Mouse (Mus musculus) lung, embryonic 14.5 days (tissue): ENCODE measurements around the gene Adh1. TPM values are rescaled to one million over a fixed set of nuclear protein-coding genes. Genes with fewer than 3 reads are reported as not detected.

ENCODE experiments used
- ATAC-seq: fragments of 200-750 bp; cut with Nextera tagmentation; 2 replicates; pipeline ENCODE4 v1.8.0; 2017; ENCODE audit warnings: mild to moderate bottlenecking, moderate TSS enrichment, moderate library complexity; ENCODE audit not compliant: insufficient read depth
- DNase-seq: peaks from one replicate; pipeline ENCODE4 v3.0.0-alpha.2; 2015
- H3K27ac ChIP-seq: fragments of 300-500 bp; sonication (generic); 2 replicates; pipeline ENCODE4 v1.5.1; 2014; ENCODE audit warnings: low read depth, mild to moderate bottlenecking, moderate library complexity
- H3K27me3 ChIP-seq: fragments of 300-500 bp; sonication (generic); 2 replicates; pipeline ENCODE4 v1.6.1; 2014; ENCODE audit warnings: low read length, control low read depth; ENCODE audit not compliant: insufficient read depth
- H3K36me3 ChIP-seq: fragments of 300-500 bp; sonication (generic); 2 replicates; pipeline ENCODE4 v1.6.1; 2014; ENCODE audit warnings: control low read depth; ENCODE audit not compliant: insufficient read depth
- H3K4me1 ChIP-seq: fragments of 300-500 bp; sonication (generic); 2 replicates; pipeline ENCODE4 v1.6.1; 2014; ENCODE audit warnings: antibody characterized with exemption, control low read depth; ENCODE audit not compliant: insufficient read depth
- H3K4me2 ChIP-seq: fragments of 300-500 bp; sonication (generic); 2 replicates; pipeline ENCODE4 v1.6.1; 2014; ENCODE audit warnings: mild to moderate bottlenecking
- H3K4me3 ChIP-seq: fragments of 300-500 bp; sonication (generic); 2 replicates; pipeline ENCODE4 v1.5.1; 2014; ENCODE audit warnings: low read depth, low read length
- H3K9ac ChIP-seq: fragments of 300-500 bp; sonication (generic); 2 replicates; pipeline ENCODE4 v1.6.1; 2014
- H3K9me3 ChIP-seq: fragments of 300-500 bp; sonication (generic); 2 replicates; pipeline ENCODE4 v1.6.1; 2016; ENCODE audit warnings: low read depth, low read length, control low read depth
- CTCF ChIP-seq: IDR thresholded peaks from 2 replicates; pipeline ENCODE4 v1.5.1; 2016; ENCODE audit warnings: antibody characterized with exemption, low read depth
- WGBS: fragments of 180-500 bp; shearing (Covaris S2); extraction: QIAGEN DNeasy Blood & Tissue Kit; methylation state at CpG from one replicate; pipeline ENCODE4 v1.1.7; 2014; 5-methylcytosine and 5-hydroxymethylcytosine counted together
- polyA plus RNA-seq: library from polyadenylated mRNA; unstranded; fragments of >200 nt; fragmentation: Nextera tagmentation; extraction: Ambion mirVana; gene quantifications from 2 replicates; pipeline ENCODE4 v1.2.1, GENCODE M21; 2014

Gene Adh1
- polyA plus RNA-seq, 1 experiment from 2014 or later = 883 TPM

DNA sequence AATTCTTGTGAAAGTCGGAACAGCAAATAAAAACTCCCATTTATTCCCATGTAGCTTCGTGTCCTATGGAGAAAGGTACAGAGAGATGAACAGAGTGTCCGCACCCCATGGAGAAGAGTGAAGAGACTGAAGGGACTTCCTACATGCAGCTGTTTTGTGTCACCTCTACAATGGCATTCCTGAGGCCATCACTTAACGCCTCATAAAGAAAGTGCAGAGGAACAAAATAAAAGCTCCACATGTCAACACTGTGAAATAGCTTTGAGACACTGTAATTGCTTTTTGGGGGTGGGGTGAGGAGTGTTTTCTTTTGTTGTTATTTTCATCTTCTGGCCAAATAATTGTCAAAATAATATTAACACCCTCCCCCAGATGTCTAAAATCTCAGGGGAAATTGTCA lies 41.9 kb downstream of the Adh1 start:
- Histone ChIP-seq H3K27ac (peak overlapping the region; percentile 79), H3K4me1 (peaks cover 34% of the 10 kb centered on the region), H3K4me2 (no peak overlapping the region), H3K9me3 (peaks cover 8% of the 10 kb centered on the region), H3K4me3 (no peak overlapping the region), H3K9ac (no peak overlapping the region), H3K27me3 (no peaks in the 10 kb centered on the region), H3K36me3 (no peaks in the 10 kb centered on the region)
- ATAC-seq = peak; percentile 83
- WGBS = 32% methylated on average over 4 of the region's 4 CpGs
- TF ChIP-seq CTCF = no peak
- peak; percentile 90 for DNase-seq

DNA sequence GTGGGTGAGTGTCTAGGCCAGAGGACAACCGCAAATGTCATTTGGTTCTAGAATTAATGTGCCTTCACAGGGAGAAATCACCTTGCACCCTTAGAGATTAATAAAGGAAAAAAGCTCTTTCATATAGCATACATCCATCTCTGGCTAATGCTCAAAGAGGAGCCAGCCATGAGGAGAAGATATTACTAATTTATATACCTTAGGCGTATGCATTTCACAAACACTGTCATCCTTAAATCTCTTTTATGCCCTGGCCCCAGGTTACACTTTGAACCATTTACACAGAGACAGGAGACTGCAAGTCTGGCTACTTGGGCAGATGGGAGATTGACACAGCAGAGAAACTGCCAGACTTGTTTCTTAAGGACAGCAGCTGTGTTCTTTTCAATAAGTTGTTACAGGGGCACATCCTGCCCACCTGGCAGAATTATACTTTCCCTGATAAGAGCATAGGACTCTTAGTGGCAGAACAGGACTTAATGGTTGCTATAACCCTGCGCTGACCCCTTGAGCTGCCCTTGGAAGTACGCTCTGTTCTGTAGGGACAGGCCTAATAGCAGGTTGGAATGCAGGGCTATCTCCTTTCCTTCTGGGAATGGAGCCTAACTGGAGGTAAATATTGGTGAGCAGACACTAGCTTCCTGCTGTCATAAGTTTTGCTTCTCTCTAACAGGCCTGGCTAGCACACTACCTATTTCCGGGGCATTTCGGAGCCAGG lies 43.1 kb downstream of the Adh1 start:
- Histone ChIP-seq H3K27me3 (no peaks in the 10 kb centered on the region), H3K36me3 (no peaks in the 10 kb centered on the region), H3K9ac (no peak overlapping the region), H3K9me3 (no peaks in the 10 kb centered on the region), H3K27ac (peak overlapping the region; percentile 85), H3K4me3 (no peak overlapping the region), H3K4me2 (no peak overlapping the region), H3K4me1 (peaks cover 37% of the 10 kb centered on the region)
- DNase-seq (no peak), ATAC-seq (no peak)
- no peak for TF ChIP-seq CTCF
- 42% methylated on average over 6 of the region's 6 CpGs for WGBS

DNA sequence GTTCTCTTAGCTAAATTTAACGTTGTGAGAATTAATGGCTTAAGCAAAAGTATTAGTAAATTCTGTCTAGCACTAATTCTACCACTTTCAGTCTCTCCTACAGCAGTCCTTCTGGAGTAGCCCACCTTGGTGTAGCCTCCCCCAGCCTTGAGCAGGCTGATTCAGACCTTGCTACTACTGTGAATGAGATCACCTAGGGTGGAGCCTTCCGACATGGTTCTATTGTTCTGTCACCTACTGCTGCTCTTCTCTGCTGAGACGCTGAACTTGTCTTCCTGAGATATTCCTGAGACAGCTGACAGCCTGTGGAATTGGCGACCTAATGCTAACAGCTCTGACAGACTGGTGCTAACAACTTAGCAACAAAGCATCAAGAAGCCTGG lies 43.7 kb downstream of the Adh1 start:
- no peak for TF ChIP-seq CTCF
- peaks cover 37% of the 10 kb centered on the region for H3K4me1 ChIP-seq
- H3K4me3 ChIP-seq = no peak overlapping the region
- ATAC-seq = no peak
- H3K4me2 ChIP-seq = no peak overlapping the region
- WGBS = 28% methylated on average over 4 of the region's 4 CpGs
- no peaks in the 10 kb centered on the region for H3K27me3 ChIP-seq
- no peaks in the 10 kb centered on the region for H3K36me3 ChIP-seq
- H3K9me3 ChIP-seq = no peaks in the 10 kb centered on the region
- H3K27ac ChIP-seq = peak overlapping the region; percentile 85
- no peak overlapping the region for H3K9ac ChIP-seq
- DNase-seq = no peak

DNA sequence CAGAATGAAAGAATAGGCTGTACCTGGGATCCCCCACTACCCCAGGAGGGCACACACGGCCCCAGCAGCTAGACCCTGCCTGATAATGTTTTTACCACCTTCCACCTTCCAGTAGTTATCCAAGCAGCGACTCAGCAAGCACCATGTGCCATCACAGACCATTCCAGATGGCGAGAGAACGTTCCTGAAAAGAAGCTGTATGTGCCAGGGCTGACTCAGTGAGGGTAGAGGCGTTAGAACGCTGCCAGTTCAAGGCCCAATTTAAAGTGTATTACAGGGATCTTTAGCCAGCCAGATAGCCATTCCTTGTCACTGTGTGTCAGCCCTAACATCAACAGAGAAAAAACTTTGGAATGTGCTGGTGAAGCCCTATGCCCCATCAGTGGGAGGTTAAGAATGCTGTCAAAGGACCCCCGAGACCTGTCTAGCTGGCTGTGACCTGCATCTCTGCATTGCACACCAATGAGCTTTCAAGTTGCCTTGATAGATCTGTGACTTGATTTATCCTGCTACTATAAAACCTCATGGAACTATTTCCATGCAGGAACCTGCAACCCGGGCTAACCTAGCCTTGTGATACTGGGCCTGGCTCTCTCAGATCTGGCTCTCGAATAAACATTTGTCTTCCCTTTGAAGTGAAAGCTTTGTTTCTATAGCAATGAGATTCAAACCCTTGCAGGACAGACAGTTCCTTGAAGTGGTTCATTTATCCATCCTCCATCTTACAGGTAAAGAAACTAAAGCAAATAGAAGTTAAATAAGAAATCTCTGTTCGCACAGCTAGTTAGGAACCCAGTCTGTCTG lies 44.9 kb downstream of the Adh1 start:
- H3K27ac ChIP-seq = peak overlapping the region; percentile 85
- DNase-seq (peak; percentile 42), ATAC-seq (0 out of 2 replicates have a peak, but pooled peaks have one; percentile 2)
- no peaks in the 10 kb centered on the region for H3K36me3 ChIP-seq
- H3K4me3 ChIP-seq = no peak overlapping the region
- WGBS = 27% methylated on average over 10 of the region's 10 CpGs
- H3K27me3 ChIP-seq = no peaks in the 10 kb centered on the region
- no peaks in the 10 kb centered on the region for H3K9me3 ChIP-seq
- H3K4me2 ChIP-seq = no peak overlapping the region
- peaks cover 37% of the 10 kb centered on the region for H3K4me1 ChIP-seq
- TF ChIP-seq CTCF = no peak
- no peak overlapping the region for H3K9ac ChIP-seq

DNA sequence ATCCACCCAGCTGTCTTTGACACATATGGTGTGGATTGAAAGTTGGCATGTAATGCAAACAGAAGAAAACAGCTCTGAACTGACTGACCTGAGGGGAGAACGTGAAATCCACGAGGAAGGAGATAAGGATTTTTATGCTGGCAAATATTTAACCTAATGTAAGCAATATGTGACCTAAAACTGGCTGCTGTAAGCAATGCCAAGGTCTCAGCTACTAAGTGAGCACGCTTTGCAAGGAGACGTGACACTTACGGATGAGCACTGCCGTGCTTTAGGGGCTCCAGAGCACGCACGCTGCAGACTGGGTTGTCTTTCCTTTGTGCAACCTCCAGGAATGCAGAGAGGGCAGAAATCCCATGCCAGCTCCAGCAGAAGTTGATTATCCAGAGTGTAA lies 45.5 kb downstream of the Adh1 start:
- peak overlapping the region; percentile 47 for H3K4me2 ChIP-seq
- WGBS = 6% methylated on average over 8 of the region's 8 CpGs
- H3K36me3 ChIP-seq = no peaks in the 10 kb centered on the region
- peak; percentile 85 for ATAC-seq
- DNase-seq = peak; percentile 84
- no peak overlapping the region for H3K9ac ChIP-seq
- no peak for TF ChIP-seq CTCF
- H3K27me3 ChIP-seq = no peaks in the 10 kb centered on the region
- no peak overlapping the region for H3K4me3 ChIP-seq
- peak overlapping the region; percentile 85 for H3K27ac ChIP-seq
- no peaks in the 10 kb centered on the region for H3K9me3 ChIP-seq
- H3K4me1 ChIP-seq = peaks cover 37% of the 10 kb centered on the region

DNA sequence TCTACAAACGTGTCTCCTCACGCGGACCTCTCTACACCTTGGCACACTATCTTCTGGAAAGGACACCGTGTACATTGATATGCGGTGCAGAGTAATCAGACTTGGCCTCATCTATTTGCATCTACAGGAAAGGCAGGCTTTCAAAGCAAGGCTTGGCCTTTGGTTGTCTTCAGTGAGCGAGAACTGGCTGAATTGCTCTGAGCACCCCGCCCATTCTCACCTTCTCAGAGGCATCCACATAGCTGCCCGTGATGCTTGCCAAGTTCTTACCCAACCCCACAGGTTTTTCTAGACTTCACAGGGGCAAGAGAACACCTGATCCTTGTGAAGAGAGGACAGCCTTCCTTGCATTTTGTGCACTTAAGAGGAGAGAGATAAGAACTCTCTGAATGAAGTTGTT lies 49.1 kb downstream of the Adh1 start:
- no peak for ATAC-seq
- Histone ChIP-seq H3K27ac (0 out of 2 replicates have a peak overlapping the region, but pooled peaks have one; percentile 2), H3K9me3 (no peaks in the 10 kb centered on the region), H3K4me1 (peaks cover 14% of the 10 kb centered on the region), H3K4me3 (no peak overlapping the region), H3K36me3 (no peaks in the 10 kb centered on the region), H3K9ac (no peak overlapping the region), H3K27me3 (no peaks in the 10 kb centered on the region), H3K4me2 (no peak overlapping the region)
- 83% methylated on average over 8 of the region's 8 CpGs for WGBS
- DNase-seq = no peak
- TF ChIP-seq CTCF = no peak

DNA sequence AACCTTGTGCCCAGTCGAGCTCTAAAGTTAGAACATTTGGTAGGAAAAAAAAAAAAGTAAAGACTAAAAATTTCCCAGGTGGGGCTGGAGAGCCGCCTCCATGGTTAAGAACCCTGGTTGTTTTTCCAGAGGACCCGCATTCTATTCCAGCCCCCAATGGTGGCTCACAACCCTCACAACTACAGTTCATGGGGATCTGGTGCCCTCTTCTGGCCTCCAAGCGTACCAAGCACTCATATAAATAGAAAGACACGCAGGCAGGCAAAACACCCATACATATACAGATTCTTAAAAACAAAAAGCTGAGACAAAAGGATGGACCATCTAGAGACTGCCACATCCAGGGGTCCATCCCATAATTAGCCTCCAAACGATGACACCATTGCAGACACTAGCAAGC lies 50.2 kb downstream of the Adh1 start:
- ATAC-seq = no peak
- H3K4me3 ChIP-seq = no peak overlapping the region
- H3K9ac ChIP-seq = no peak overlapping the region
- H3K27ac ChIP-seq = no peak overlapping the region
- peaks cover 5% of the 10 kb centered on the region; the same call in 1 of the 2 replicates for H3K4me1 ChIP-seq
- no peaks in the 10 kb centered on the region for H3K36me3 ChIP-seq
- H3K4me2 ChIP-seq = no peak overlapping the region
- DNase-seq = no peak
- H3K27me3 ChIP-seq = no peaks in the 10 kb centered on the region
- WGBS = 89% methylated on average over 6 of the region's 6 CpGs
- peak; percentile 52; the same call in 1 of the 2 replicates for TF ChIP-seq CTCF
- H3K9me3 ChIP-seq = no peaks in the 10 kb centered on the region
